Mouse (Mus musculus): ENCODE data around the gene Pnpla6.
"Not testable (repeated sequence)": the region's sequence is repeated elsewhere in the genome, so short reads cannot be mapped to it uniquely, and the experiment has no call there.

Gene Pnpla6

DNA sequence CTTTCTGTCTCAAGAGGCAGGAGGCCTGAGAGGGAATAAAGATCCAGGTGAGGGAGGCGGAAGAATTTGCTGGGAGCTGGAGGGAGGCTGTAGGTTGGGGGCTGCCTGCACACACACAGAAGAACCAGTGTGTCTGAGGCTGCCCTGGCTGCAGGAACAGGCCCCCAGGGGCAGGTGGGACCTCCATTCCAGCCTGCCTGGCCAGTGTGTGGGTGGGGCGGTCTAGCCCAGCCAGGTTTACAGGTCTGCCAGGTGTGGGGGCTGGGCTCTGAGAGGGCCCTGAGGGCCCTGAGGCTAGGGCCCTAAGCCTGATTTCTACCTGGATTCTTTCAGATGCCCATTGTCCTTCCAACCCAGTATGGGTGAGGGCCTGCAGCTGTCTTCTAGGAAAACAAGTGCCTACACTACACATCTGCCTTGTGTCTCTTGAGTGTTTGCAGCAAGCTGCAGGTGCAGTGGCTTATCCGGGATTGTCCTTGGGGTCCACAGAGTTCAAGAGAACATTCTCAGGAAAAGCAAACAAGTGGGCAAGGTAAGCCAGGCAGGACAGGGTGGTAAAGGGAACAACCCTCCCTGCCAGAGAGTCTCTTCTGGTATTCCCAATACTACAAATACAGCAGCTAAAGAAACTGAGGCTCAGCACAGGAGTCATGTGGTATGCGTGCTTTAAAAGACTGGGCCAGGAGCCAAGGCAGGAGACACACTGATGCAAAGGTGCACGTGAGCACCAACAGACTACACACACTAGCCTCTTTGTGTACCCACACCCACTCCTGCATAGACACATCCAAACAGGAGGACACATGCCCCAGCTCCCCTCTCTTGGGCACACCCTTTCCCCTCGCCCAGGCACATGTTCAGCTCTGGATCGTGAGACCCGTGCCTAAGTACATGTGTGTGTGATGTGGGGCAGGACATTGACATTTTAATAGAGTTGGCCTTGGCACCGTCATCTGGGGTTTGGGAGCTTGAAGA is 64.5 kb downstream of the Pnpla6 start:
- no peak for DNase-seq

GRCm38 (mm10) chr8:3581961-3582360 is 66.8 kb downstream of the Pnpla6 start:
- not testable (repeated sequence) for DNase-seq

GRCm38 (mm10) chr8:3586452-3586851 is 71.3 kb downstream of the Pnpla6 start:
- DNase-seq, result no peak

- no peak for DNase-seq
Observed at GRCm38 (mm10) chr8:3586993-3587390, 71.8 kb downstream of the Pnpla6 start, which contains the start of gene Camsap3. Gene Camsap3, plus strand, starts transcription at chr8:3587293.

DNA sequence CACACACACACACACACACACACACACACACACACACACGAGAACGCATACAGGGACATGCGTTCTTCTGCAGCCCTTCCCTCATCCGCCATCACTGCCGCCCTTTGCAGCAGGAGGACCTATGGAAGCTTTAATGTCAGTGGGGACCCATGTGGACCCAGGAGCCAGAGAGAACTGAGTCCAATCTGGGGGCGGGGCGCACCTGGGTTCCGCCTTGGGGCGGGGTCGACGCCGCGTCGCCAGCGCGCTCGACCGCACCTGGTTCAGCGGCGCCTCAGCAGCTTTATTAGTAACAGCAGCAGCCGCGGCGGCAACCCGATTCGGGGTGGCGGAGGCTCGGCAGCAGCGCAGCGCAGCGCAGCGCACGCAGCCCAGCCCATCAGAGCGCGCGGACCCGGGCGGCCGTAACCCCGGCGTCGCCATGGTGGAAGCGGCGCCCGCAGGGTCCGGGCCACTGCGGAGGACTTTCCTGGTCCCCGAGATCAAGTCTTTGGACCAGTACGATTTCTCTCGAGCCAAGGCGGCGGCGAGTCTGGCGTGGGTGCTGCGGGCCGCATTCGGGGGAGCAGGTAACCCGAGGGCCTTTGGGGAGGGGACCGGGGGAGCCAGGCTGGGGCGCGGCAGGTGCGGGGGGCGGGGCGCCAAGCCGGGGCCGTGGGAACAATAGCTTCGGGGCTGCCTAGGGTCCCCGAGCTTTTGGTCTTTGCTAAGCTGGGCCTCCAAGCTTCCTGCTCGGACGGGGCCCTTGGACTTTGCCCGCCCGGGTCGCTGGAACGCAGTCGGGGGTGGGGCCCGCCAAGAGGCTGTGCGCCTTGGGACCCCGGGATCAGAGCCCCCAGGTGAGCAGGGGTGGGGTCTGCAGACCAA is 72.4 kb downstream of the Pnpla6 start:
- DNase-seq, result peak; percentile 89

DNA sequence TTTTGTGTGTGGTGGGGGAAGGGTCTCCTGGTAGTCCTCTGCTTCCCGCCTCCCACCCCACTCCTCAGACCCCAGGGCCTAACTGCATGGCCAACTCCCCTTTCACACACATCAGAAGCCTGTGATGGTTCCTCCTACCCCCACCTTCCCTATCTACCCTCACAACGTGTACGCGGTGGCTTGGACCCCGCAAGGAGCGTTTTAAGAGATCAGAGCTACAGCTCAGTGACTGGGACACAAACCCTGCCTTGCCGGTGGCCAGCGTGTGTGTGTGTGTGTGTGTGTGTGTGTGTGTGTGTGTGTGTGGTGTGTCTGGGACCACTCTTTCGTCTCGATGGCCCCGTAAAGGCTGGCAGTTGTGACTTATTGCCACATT is 73.1 kb downstream of the Pnpla6 start:
- DNase-seq, result no peak

DNA sequence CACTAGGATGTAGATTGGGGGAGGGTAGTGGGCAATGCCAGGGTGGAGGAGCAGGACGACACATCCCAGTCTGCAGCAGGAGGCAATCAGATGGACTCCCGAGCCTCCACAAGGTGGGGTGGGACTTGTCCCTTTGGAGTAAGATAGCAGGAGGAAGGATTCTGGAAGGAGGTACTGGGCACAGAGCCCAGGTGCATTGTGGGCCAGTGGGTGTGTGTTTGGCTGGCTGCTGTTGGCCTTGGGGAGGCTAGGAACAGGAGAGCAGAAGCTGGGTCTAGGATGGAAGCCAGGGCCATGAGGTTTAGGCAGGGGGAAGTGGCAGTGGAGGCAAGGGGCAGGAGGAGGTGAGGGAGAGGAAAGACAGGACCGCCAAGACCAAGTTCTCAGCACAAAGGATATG is 78.3 kb downstream of the Pnpla6 start:
- DNase-seq, result peak; percentile 47

All from kidney, adult 9 months (tissue).